Mouse (Mus musculus) adrenal gland, adult (tissue): Measurements from ENCODE around the gene Fbxo46.

Experiments
- DNase-seq, 2 experiments: peaks; one replicate each; pipeline ENCODE4 v3.0.0; 2022 to 2023; ENCODE audit warnings: low spot score in 1 of 2; ENCODE audit not compliant: inconsistent age in 2 of 2

Gene Fbxo46

DNA sequence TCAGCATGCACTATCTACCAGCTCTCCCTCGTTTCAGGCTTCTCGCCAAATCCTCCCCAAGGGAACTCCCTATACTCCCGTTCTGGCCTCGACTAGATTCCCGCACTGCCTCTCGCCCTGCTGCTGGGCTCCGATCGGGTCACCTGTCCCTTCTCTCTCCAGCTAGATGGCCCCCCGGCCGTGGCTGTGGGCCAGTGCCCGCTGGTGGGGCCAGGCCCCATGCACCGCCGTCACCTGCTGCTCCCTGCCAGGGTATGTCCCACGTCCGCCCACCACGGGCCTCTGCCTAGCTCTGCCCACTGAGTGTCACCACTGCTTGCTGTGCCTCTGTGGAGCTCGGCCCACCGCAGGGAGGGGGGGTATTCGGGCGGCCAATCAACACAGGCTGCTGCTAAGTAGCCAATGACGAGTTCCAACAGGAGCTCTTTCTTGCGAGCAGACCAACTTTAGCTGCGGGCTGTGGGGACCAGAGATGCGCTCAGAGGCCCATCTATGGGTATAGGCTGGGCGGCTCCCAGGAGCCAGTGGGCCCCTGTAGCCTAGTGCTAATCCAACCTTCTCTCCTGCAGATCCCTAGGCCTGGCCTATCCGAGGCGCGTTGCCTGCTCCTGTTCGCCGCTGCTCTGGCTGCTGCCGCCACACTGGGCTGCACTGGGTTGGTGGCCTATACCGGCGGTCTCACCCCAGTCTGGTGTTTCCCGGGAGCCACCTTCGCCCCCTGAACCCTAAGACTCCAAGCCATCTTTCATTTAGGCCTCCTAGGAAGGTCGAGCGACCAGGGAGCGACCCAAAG, 27.1 kb upstream of the Fbxo46 start:
- DNase-seq: peak; percentile 84 to 87

DNA sequence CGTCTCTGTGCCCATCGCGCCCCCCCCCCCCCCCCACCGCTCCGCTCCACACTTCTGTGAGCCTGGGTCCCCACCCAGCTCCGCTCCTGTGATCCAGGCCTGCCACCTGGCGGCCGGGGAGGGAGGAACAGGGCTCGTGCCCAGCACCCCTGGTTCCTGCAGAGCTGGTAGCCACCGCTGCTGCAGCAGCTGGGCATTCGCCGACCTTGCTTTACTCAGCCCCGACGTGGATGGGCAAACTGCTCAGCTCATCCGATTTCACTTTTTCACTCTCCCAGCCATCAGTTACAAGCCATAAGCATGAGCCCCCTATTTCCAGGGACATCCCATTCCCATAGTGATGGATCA, 26.5 kb upstream of the Fbxo46 start:
- DNase-seq: peak; percentile 91 to 96

DNA sequence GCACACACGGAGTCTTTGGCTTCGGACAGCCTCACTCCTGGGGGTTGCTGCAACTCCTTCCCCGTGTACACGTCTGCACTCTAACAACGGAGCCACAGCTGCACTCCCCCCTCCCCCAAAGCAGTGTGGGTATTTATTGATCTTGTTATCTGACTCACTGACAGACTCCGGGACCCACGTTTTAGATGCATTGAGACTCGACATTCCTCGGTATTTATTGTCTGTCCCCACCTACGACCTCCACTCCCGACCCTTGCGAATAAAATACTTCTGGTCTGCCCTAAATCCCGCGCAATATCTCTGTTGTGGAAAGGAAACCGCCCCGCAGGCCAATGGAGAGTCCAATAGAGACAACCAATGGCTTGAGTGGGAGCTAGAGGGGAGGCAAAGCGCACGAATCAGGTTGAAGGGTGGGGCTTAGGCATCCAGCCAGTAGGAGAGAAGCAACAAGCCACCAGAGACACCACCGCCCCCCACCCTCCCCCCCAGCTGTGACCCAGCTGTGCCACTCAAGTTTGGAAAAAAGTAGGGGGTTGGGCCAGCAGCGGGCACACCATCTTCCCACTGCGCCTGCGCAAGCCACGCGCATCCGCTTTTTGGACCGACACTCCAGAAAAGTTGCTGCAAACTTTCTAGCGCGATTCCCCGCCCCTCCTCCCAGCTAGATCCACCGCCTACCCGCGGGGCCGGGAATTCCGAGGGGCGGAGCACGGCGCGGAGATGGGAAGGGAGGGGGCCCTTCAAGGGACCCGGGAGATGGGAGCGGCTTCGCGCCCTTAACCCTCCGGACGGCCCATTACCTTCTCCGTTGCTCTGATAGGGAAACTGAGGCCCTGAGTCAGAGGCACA, 25.9 kb upstream of the Fbxo46 start:
- peak; percentile 99 for DNase-seq

DNA sequence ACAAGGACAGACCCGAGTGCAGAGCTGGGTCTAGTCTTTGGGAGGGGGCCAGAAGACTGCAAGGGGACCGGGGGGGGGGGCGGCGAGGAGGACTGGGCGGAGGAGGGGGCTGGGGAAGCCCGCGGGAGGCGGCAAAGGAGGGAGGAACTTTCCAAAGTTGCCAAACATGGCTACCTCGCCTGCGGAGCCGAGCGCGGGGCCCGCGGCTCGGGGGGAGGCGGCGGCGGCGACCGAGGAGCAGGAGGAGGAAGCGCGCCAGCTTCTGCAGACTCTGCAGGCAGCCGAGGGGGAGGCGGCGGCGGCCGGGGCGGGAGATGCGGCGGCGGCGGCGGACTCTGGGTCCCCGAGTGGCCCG, 25.2 kb upstream of the Fbxo46 start, which contains the start of gene Six5:
Six5 (plus strand) TSS at position 124 of the 355 bp plus-strand sequence.
- DNase-seq: peak in 1 of 2 experiments; percentile 76

DNA sequence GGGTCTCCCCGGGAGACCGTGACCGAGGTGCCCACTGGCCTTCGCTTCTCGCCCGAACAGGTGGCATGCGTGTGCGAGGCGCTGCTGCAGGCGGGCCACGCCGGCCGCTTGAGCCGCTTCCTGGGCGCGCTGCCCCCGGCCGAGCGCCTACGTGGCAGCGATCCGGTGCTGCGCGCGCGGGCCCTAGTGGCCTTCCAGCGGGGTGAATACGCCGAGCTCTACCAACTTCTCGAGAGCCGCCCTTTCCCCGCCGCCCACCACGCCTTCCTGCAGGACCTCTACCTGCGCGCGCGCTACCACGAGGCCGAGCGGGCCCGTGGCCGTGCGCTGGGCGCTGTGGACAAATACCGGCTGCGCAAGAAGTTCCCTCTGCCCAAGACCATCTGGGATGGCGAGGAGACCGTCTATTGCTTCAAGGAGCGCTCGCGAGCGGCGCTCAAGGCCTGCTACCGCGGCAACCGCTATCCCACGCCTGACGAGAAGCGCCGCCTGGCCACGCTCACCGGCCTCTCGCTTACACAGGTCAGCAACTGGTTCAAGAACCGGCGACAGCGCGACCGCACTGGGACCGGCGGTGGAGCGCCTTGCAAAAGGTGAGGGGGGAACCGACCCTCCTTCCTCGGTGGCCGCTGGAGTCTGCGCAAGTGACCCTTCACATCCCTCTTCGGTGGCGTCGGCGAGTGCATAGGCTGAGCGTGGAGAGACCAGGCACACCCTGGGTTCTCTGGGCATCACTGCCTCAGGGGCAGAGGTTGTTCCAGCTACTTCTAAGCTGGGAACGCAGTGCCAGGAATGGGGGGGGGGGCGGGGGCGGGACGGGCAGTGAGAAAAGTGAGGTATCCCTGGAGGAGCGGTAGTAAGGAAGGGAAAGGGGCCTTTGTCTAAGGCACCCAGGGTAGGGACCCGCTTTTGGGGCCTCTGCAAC, 24.6 kb upstream of the Fbxo46 start:
- DNase-seq: peak; percentile 81 to 92

DNA sequence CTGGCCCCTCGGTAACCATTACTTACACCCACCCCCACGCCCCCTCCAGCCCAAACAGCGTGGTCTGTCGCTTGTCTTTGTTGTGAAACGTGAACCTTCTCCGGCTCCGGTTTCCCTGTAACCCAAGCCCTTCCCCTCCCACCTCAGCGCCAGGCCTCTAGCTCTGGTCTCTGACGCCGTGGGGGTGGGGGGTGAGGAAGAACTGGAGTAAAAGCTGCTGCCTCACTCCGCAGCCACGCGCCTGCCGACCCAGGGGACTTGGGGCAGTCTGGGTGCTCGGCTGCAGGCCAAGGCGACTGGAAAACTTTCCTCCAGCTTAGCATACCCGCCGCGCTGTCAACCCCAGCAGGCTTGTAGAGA, 23.9 kb upstream of the Fbxo46 start:
- peak; percentile 82 to 89 for DNase-seq

DNA sequence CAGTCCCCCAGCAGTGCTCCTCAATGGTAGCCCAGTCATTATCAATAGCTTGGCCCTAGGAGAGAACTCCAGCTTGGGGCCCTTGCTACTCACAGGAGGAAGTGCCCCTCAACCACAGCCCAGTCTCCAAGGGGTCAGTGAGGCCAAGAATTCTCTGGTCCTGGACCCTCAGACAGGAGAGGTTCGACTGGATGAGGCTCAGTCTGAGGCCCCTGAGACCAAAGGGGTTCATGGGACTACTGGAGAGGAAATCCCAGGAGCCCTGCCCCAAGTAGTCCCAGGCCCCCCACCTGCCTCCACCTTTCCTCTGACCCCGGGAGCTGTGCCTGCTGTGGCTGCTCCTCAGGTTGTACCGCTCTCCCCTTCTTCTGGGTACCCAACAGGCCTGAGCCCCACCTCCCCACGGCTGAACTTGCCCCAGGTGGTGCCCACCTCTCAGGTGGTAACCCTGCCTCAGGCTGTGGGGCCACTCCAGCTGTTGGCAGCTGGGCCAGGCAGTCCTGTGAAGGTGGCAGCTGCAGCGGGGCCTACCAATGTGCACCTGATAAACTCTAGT, 23.2 kb upstream of the Fbxo46 start:
- peak in 1 of 2 experiments; percentile 51 for DNase-seq

DNA sequence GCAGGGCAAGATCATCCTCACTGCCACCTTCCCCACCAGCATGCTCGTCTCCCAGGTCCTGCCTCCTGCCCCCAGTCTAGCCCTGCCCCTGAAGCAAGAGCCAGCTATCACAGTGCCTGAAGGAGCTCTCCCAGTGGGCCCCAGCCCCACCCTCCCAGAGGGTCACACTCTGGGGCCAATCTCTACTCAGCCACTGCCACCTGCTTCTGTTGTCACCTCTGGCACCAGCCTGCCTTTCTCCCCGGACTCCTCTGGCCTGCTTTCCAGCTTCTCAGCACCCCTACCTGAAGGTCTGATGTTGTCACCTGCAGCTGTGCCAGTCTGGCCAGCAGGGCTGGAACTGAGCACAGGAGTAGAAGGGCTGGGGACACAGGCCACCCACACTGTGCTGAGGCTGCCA, 22.4 kb upstream of the Fbxo46 start:
- peak in 1 of 2 experiments; percentile 31 for DNase-seq

DNA sequence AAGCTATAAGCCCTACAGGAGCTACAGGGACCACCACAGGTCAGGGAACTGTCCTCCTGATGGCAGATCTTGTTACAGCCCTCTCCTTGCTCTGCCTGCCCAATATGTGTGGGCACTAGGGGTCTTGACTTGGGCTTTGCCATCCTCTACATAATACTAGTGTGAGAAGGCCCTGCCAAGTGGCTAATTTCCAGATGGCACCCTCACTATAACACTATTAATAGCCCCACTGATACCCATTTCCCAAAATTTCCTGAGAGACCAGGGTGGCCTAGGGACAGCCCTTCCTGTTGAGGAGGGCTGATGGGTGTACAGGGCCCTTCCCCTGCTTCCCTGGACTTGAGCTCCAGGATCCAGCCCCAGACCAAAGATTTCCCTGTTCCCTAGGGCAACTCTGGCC, 21.8 kb upstream of the Fbxo46 start:
- DNase-seq: peak in 1 of 2 experiments; percentile 35

DNA sequence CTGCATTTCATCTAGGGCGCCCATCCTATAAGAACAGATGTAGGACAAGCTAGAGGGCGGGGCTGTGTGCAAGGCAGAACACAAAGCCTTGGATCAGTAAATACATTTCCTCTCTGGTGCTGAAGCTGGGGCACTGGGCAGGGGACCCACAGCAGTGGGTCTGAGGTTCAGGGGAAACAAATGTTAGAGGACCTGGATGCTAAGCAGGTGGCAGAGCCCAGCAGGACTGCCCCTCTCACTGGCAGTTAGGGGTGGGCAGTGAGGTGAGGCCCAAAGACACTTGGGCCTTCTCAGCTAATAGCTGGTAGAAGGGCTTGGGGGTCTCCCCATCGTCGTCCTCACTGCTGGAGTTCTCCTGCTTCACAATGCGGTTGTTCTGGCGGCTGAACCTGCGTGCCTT, 20.8 kb upstream of the Fbxo46 start:
- no peak for DNase-seq

DNA sequence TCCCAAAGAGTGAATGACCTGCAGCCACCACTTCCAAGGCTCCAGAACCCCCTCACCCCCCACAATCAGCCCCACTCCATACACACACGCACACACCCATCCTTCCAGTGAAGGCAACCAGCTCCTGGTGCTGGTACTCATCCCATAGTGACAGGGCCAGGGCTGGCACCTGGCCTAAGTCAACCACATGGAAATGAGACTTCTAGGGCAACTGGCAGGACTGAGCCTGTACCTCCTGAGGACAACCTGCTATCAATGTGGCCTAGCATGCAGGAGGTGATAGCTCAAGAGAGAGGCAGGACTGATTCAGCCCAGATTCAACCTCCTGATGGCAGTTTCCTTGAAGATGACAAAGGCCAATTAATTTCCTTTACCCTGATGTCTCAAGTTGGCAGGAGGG, 19.4 kb upstream of the Fbxo46 start:
- no peak for DNase-seq

DNA sequence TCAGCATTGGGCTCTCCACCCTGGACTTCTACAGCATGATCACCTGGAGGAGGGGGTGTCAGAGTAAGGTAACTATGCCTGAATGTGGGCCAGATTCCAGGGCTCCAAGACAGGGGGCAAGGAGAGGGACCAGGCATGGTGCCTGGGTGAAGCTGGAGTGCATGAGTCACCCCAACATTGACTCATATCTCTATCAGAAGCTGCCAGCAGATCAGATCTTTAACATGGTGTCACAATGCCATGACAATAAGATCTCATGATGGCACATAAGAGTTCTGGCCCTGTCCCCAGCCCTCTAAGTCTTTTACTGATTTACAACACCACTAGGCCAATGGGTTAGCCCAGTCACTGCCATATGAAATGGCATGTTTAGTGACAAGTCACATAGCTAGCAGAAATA, 15.9 kb upstream of the Fbxo46 start:
- DNase-seq: peak; percentile 48 to 78

DNA sequence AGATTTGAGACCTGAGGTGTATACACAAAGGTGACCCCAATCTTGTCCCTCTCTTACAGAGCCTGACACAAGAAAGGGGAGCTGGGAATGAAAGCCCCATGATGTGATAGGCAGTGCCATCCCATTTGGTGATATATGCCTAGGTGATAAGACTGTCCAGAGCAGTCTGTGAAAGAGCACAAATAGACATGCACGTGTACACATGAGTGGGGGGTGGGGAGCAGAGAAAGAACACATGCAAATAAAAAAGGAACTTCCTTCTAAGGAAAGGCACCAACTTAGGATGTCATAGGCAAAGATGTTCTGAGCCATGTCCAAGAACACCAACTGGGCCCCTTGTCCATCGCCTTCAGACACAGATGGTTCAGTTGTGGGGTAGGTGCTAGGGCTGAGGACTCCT, 15.2 kb upstream of the Fbxo46 start:
- DNase-seq: no peak

DNA sequence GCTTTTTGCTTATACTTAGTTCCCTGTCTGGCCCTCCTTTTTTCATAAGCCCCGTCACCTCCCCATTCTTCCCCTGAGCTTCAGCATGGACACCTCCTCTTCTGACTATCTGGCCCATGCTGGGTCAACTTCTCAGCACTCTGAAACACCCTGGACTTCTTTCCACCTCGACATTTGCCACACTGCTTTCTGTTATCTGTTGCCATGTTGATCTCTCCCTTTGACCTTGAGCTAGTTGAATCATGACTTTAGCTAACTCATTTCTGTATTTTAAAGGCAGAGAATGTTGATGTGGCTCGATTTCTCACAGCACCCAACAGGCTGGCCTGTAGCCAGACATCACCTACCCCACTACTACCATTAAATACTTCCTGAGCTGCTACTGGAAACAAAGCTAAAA, 12.2 kb upstream of the Fbxo46 start:
- DNase-seq: peak; percentile 59 to 83

DNA sequence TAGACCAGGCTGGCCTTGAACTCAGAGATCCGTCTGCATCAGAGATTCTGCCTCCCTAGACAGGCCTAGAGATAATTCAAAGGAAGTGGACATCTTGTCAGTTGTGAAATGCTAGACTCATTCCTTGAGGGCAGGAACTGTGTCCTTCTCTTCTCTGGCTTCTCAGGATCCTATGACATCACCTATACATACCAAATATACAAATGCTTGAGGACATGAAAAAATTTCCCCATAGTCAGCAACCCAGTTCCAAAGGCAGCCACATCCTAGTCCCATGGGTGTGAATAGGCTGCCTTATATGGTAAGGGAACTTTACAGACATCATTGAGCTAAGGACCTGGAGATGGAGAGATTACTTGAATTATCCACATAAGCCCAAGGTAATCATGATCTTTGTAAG, 10.1 kb upstream of the Fbxo46 start:
- peak in 1 of 2 experiments; percentile 60 for DNase-seq

DNA sequence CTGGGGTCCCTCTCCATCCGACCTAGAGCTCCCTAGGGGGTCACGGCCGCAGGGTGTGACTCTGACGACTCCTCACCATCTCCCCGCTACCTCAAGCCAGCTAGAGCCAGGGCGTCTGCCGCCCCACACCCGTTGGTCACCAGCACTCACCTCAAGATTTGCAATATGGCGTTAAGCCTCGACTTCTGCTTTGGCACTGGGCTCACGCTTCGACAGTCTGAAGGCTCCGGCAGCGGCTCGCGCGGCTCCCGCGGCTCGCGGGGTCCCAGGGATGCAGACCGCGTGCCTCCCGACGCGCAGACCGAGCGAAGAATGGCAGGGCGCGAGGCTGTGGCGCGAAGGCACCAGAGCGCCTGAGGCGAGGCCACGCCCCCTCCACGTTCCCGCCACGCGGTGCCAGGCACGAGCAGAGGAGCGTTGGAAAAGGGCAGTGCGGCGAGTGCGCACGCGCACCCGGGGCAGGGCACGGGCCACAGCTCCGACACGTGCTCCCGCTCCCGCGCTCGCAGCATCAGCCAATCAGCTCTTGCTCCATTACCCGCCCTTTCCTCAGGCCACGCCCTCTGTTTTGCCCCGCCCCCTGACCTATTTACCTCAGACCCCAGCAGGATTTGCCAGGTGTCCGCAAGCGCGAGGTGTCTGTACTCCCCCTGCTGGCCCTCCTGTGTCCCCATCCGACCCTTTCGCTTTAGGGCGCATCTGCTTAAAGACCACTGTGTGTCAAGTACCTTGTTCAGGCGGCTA, 1.5 kb upstream of the Fbxo46 start, which contains the start of gene Gm4969:
Gm4969 (minus strand) TSS at position 341 of the 744 bp plus-strand sequence.
- peak; percentile 76 to 79 for DNase-seq

DNA sequence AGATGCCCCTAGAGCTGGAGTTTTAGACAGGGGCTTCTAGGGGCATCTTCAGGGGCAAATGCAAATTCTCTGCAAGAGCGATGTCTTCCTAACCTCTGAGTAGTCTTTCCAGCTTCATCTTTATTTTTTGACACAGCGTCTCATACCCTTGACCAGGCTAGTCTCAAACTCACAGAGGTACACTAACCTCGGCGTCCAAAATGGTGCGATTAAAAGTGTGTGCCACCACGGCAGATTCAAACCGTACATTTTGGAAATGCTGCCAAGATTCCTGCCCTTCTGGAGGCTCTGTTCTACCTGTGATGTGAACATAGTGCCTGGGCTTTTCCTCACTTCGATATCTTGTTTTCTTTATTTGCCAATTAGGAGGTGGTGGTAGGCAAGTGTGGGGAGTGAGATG, 576 bp upstream of the Fbxo46 start:
- DNase-seq: no peak

DNA sequence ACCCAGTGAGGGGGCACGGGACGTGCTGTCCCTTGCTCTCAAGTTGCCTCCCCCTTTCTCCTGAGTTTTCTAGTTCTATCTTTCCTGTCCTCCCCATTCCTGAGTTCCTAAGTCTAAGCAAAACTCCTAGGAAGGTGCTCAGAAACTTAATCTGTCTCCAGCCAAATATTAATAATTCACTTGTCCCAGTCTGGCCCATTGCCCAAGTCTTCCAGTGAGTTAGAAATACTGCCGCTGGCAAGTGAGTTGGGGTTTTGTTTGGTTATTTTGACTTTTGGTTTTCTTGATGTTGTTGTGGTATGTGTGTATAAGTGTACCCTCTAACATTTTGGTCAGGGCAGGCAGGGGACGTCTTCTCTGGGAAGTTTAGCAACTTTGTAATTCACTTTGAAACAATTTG, 2.0 kb downstream of the Fbxo46 start:
- DNase-seq: peak in 1 of 2 experiments; percentile 70

DNA sequence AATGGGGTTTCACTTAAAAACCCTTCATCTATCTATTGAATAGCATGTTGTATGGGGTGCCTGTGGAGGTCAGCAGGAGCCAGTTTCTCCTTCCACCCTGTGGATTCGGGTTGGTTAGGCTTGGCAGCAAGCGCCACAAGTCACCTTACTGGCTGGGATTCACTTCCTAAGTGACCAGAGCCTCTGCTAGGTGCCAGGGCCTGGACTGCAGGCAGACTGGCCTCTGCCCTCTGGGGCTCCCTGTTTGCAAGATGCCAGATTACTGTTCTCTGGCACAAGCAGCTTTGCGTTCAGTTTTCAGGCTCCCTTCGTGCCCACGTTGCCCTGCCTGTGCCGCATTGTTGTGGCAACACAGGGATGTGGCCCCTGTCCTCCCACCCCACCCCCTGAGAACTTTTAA, 5.1 kb downstream of the Fbxo46 start:
- DNase-seq: no peak

DNA sequence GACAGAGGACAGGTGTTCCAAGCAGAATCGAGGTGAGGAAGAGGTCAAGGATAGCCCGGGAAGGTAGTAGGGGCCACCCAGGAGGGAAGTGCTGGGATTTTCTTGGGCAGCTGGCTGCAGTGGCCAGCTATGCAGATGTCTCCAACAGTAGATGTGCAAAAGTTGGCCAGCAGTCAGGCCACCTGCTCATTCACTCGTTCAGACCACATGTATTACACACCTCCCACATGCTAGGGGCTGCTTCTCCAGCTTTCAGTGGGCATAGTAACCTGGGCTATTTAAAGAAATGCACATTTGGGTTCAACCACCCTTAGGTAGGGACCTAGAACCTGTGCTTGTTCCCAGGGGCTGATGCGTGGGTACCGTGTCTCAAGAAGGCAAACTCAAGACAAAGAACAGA, 8.1 kb downstream of the Fbxo46 start:
- DNase-seq: no peak
